Mouse (Mus musculus): ENCODE results near the gene Zfp111. TPM values are rescaled to one million over a fixed set of nuclear protein-coding genes. Genes with fewer than 3 reads are reported as not detected.
A peak's percentile ranks its signal among the peaks of the same experiment; 100 is the strongest.

Gene Zfp111
- polyA plus RNA-seq, 1 experiment from 2014 or later = 8.1 TPM

GRCm38 (mm10) chr7:24175337-24175711 lies 35.9 kb downstream of the Zfp111 start:
- H3K4me1 ChIP-seq (ENCODE audit: control insufficient read depth, insufficient read depth, low read length) = no peaks in the 10 kb centered on the region
- peak overlapping the region; percentile 46 for H3K4me2 ChIP-seq (ENCODE audit: low read length)
- DNase-seq (ENCODE audit: low spot score) (no peak), ATAC-seq (peak; percentile 43; the same call in 1 of the 2 replicates)
- H3K36me3 ChIP-seq (ENCODE audit: control insufficient read depth, insufficient read depth, low read length) = no peaks in the 10 kb centered on the region
- WGBS = 58% methylated on average over 6 of the region's 6 CpGs
- no peaks in the 10 kb centered on the region for H3K27me3 ChIP-seq (replicated peaks; ENCODE audit: control insufficient read depth, insufficient read depth, low read length)
- H3K4me3 ChIP-seq (ENCODE audit: low read depth, low read length) = peak overlapping the region; percentile 50
- H3K9ac ChIP-seq (ENCODE audit: low read length) = peak overlapping the region; percentile 63; the same call in 1 of the 2 replicates
- H3K9me3 ChIP-seq (replicated peaks; ENCODE audit: control insufficient read depth, low read length) = no peaks in the 10 kb centered on the region
- no peak overlapping the region for H3K27ac ChIP-seq (ENCODE audit: low read depth, low read length)

- Histone ChIP-seq H3K4me3 (ENCODE audit: low read depth, low read length) (peak within 1 kb of the TSS; percentile 50), H3K4me2 (ENCODE audit: low read length) (peak within 1 kb of the TSS; percentile 46), H3K9ac (ENCODE audit: low read length) (peak within 1 kb of the TSS; percentile 63), H3K4me1 (ENCODE audit: control insufficient read depth, insufficient read depth, low read length) (no peaks in the 10 kb centered on the region), H3K9me3 (replicated peaks; ENCODE audit: control insufficient read depth, low read length) (no peaks in the 10 kb centered on the region), H3K27me3 (replicated peaks; ENCODE audit: control insufficient read depth, insufficient read depth, low read length) (no peaks in the 10 kb centered on the region), H3K27ac (ENCODE audit: low read depth, low read length) (no peak within 1 kb of the TSS), H3K36me3 (ENCODE audit: control insufficient read depth, insufficient read depth, low read length) (no peaks in the 10 kb centered on the region)
- 12% methylated on average over 23 of the region's 23 CpGs for WGBS
- DNase-seq (ENCODE audit: low spot score) (peak; percentile 88), ATAC-seq (peak; percentile 94)
Observed at GRCm38 (mm10) chr7:24174618-24175336, 36.5 kb downstream of the Zfp111 start, which contains the start of gene Zfp114. Zfp114 (plus strand) TSS chr7:24175060.

GRCm38 (mm10) chr7:24172191-24172590 lies 39.1 kb downstream of the Zfp111 start:
- no peak overlapping the region for H3K9ac ChIP-seq (ENCODE audit: low read length)
- H3K9me3 ChIP-seq (replicated peaks; ENCODE audit: control insufficient read depth, low read length) = no peaks in the 10 kb centered on the region
- H3K4me1 ChIP-seq (ENCODE audit: control insufficient read depth, insufficient read depth, low read length) = no peaks in the 10 kb centered on the region
- no peak overlapping the region for H3K4me2 ChIP-seq (ENCODE audit: low read length)
- no peak overlapping the region for H3K4me3 ChIP-seq (ENCODE audit: low read depth, low read length)
- DNase-seq (ENCODE audit: low spot score) (no peak), ATAC-seq (no peak)
- H3K27me3 ChIP-seq (replicated peaks; ENCODE audit: control insufficient read depth, insufficient read depth, low read length) = no peaks in the 10 kb centered on the region
- no peak overlapping the region for H3K27ac ChIP-seq (ENCODE audit: low read depth, low read length)
- 71% methylated on average over 4 of the region's 4 CpGs for WGBS
- no peaks in the 10 kb centered on the region for H3K36me3 ChIP-seq (ENCODE audit: control insufficient read depth, insufficient read depth, low read length)

GRCm38 (mm10) chr7:24153272-24153671 lies 58.0 kb downstream of the Zfp111 start:
- no peaks in the 10 kb centered on the region for H3K4me1 ChIP-seq (ENCODE audit: control insufficient read depth, insufficient read depth, low read length)
- no peak for ATAC-seq
- H3K4me3 ChIP-seq (ENCODE audit: low read depth, low read length) = no peak overlapping the region
- no peak overlapping the region for H3K9ac ChIP-seq (ENCODE audit: low read length)
- WGBS = 8% methylated on average over 1 of the region's 1 CpGs
- no peak overlapping the region for H3K4me2 ChIP-seq (ENCODE audit: low read length)
- no peaks in the 10 kb centered on the region for H3K9me3 ChIP-seq (replicated peaks; ENCODE audit: control insufficient read depth, low read length)
- H3K27ac ChIP-seq (ENCODE audit: low read depth, low read length) = no peak overlapping the region
- no peaks in the 10 kb centered on the region for H3K36me3 ChIP-seq (ENCODE audit: control insufficient read depth, insufficient read depth, low read length)
- peak; percentile 3 for DNase-seq (ENCODE audit: low spot score)
- H3K27me3 ChIP-seq (replicated peaks; ENCODE audit: control insufficient read depth, insufficient read depth, low read length) = no peaks in the 10 kb centered on the region

Other genes with a start within 250 kb of the Zfp111 start
- not detected in 2 replicates for gene Vmn1r181, start 236.8 kb downstream of the Zfp111 start, polyA plus RNA-seq (2014; fragmentation: Nextera tagmentation; extraction: Ambion mirVana)
- gene V1rd19, start 209.8 kb downstream of the Zfp111 start, polyA plus RNA-seq (2014; fragmentation: Nextera tagmentation; extraction: Ambion mirVana) = not detected in 2 replicates
- not detected in 2 replicates for gene Vmn1r183, start 158.2 kb downstream of the Zfp111 start, polyA plus RNA-seq (2014; fragmentation: Nextera tagmentation; extraction: Ambion mirVana)
- 31.3 and 40.8 TPM in 2 replicates for gene Zfp180, start 129.5 kb downstream of the Zfp111 start, polyA plus RNA-seq (2014; fragmentation: Nextera tagmentation; extraction: Ambion mirVana)
- 6.5 TPM in 2 replicates for gene Zfp112, start 99.1 kb downstream of the Zfp111 start, polyA plus RNA-seq (2014; fragmentation: Nextera tagmentation; extraction: Ambion mirVana)
- 22.8 and 26.7 TPM in 2 replicates for gene Zfp235, start 77.3 kb downstream of the Zfp111 start, polyA plus RNA-seq (2014; fragmentation: Nextera tagmentation; extraction: Ambion mirVana)
- 4.0 and 6.1 TPM in 2 replicates for gene Zfp114, start 36.4 kb downstream of the Zfp111 start, polyA plus RNA-seq (2014; fragmentation: Nextera tagmentation; extraction: Ambion mirVana)
- 2.6 and 3.3 TPM in 2 replicates for gene Zfp109, start 26.1 kb upstream of the Zfp111 start, polyA plus RNA-seq (2014; fragmentation: Nextera tagmentation; extraction: Ambion mirVana)
- 4.1 and 6.0 TPM in 2 replicates for gene Zfp108, start 43.4 kb upstream of the Zfp111 start, polyA plus RNA-seq (2014; fragmentation: Nextera tagmentation; extraction: Ambion mirVana)
- gene Zfp93, start 59.0 kb upstream of the Zfp111 start, polyA plus RNA-seq (2014; fragmentation: Nextera tagmentation; extraction: Ambion mirVana) = 9.4 and 11.0 TPM in 2 replicates
- 33.7 and 40.7 TPM in 2 replicates for gene Zfp61, start 89.8 kb upstream of the Zfp111 start, polyA plus RNA-seq (2014; fragmentation: Nextera tagmentation; extraction: Ambion mirVana)
- 20.5 and 21.6 TPM in 2 replicates for gene Zfp94, start 105.2 kb upstream of the Zfp111 start, polyA plus RNA-seq (2014; fragmentation: Nextera tagmentation; extraction: Ambion mirVana)
- gene Tescl, start 122.5 kb upstream of the Zfp111 start, polyA plus RNA-seq (2014; fragmentation: Nextera tagmentation; extraction: Ambion mirVana) = 0.20 TPM in 1 of 2 replicates, not detected in the other
- not detected in 2 replicates for gene Lypd5, start 137.8 kb upstream of the Zfp111 start, polyA plus RNA-seq (2014; fragmentation: Nextera tagmentation; extraction: Ambion mirVana)
- gene Kcnn4, start 158.8 kb upstream of the Zfp111 start, polyA plus RNA-seq (2014; fragmentation: Nextera tagmentation; extraction: Ambion mirVana) = 0.09 and 0.53 TPM in 2 replicates
- gene Smg9, start 188.2 kb upstream of the Zfp111 start, polyA plus RNA-seq (2014; fragmentation: Nextera tagmentation; extraction: Ambion mirVana) = 23.4 and 26.1 TPM in 2 replicates
- not detected in 2 replicates for gene Irgc1, start 240.9 kb upstream of the Zfp111 start, polyA plus RNA-seq (2014; fragmentation: Nextera tagmentation; extraction: Ambion mirVana)

All from forebrain, embryonic 14.5 days (tissue).